Mouse (Mus musculus): ENCODE data around the gene Rnf181. TPM values are rescaled to one million over a fixed set of nuclear protein-coding genes. Genes with fewer than 3 reads are reported as not detected.

The Rnf181 gene
- polyA plus RNA-seq, 1 experiment from 2014 or later = 109 TPM

DNA sequence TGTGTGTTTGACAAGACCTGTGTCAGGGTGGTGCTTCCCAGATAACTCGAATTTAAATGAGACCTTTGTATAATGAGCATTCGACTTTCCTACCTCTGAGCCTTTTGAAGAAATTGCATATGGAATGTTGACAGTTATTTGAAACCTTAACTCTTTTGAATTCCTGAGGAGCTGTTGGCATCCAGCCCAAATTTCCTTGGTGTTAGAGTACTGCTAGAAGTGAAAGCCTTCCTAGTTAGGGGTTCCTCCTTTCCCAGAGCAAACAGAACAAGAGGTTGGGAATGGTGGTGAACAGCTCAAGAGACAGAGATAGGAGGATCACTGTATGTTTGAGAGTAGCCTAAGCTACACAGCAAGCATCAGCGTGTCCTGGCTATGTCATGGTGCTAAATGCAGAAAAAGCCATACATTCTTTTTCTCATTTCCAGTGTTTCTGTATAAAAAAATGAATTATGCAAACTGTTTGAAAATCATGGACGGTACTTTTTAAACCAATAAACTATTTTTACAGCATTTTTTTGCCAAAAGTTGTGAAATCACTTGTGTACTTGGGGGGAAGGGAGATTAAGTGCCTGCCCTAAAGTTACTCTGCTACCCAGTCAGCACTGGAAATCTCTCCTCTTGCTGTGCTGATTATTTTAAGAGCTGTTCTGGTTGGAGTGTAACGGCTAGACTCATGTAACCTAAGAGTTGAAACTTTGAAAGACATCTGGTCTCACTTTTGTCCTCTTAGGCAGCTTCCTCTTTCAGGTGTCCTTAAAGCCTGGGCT, 13.9 kb downstream of the Rnf181 start:
- no peak overlapping the region for H3K27ac ChIP-seq
- WGBS = 68% methylated on average over 5 of the region's 5 CpGs

GRCm38 (mm10) chr6:72350214-72350613, 16.5 kb downstream of the Rnf181 start:
- DNase-seq (ENCODE audit: low spot score) = no peak
- Histone ChIP-seq H3K4me1 (peaks cover 60% of the 10 kb centered on the region), H3K9me3 (replicated peaks) (no peaks in the 10 kb centered on the region), H3K27me3 (ENCODE audit: low read depth, poor library complexity, severe bottlenecking) (no peaks in the 10 kb centered on the region), H3K36me3 (peaks cover 34% of the 10 kb centered on the region), H3K4me3 (no peak overlapping the region), H3K27ac (no peak overlapping the region)
- 94% methylated on average over 2 of the region's 2 CpGs for WGBS

More for the DNA sequence above, 13.9 kb downstream of the Rnf181 start:
- Histone ChIP-seq H3K9me3 (replicated peaks) (no peaks in the 10 kb centered on the region), H3K27me3 (ENCODE audit: low read depth, poor library complexity, severe bottlenecking) (no peaks in the 10 kb centered on the region), H3K36me3 (peaks cover 42% of the 10 kb centered on the region), H3K4me3 (no peak overlapping the region), H3K4me1 (peaks cover 55% of the 10 kb centered on the region)
- DNase-seq (ENCODE audit: low spot score) = no peak

- DNase-seq (ENCODE audit: low spot score) = no peak
- no peak overlapping the region for H3K27ac ChIP-seq
- peaks cover 34% of the 10 kb centered on the region for H3K36me3 ChIP-seq
- H3K9me3 ChIP-seq (replicated peaks) = no peaks in the 10 kb centered on the region
- H3K27me3 ChIP-seq (ENCODE audit: low read depth, poor library complexity, severe bottlenecking) = no peaks in the 10 kb centered on the region
- peak overlapping the region; percentile 90 for H3K4me3 ChIP-seq
- 90% methylated on average over 10 of the region's 10 CpGs for WGBS
- H3K4me1 ChIP-seq = peaks cover 58% of the 10 kb centered on the region
Observed at GRCm38 (mm10) chr6:72348411-72348810, 18.3 kb downstream of the Rnf181 start.

DNA sequence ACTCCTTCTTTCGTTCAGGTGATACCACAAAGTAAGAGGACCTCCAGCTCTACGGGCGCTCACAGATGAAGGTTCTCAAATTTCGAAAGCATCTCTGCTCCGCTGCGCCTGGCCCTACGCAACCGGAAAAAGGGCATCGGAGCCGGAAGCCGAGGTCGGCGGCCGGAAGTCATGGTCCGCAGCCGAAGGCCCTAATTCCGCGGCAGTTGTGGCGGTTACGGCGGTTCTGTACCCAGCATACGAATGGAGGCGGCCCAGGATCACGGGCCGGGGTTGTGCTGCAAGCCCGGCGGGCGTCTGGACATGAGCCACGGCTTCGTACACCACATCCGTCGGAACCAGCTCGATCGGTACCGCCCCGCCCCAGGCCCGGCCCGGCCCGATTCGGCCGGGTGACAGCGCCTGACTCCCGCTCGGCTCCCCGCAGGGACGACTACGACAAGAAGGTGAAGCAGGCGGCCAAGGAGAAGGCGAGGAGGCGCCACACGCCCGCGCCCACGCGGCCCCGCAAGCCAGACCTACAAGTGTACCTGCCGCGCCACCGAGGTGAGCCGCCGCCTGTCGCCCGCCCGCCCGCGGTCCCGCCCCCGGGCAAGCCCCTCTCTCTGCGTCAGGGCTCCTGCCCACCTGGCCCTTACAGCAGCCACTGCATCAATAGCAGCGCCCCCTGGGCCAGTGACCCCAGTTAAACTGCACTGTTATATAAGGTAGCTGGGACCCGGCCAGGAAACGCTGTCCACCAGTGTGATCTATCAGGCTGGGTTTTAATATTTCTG, 19.4 kb downstream of the Rnf181 start, which contains the start of gene 0610030E20Rik:
TSS of gene 0610030E20Rik (plus strand) at position 152 of the 776 bp plus-strand sequence.
- peaks cover 49% of the 10 kb centered on the region for H3K4me1 ChIP-seq
- DNase-seq (ENCODE audit: low spot score) = peak; percentile 89
- under 1% methylated on average over 72 of the region's 72 CpGs for WGBS
- peaks cover 38% of the 10 kb centered on the region for H3K36me3 ChIP-seq
- peak within 1 kb of the TSS; percentile 93 for H3K27ac ChIP-seq
- H3K4me3 ChIP-seq = peak within 1 kb of the TSS; percentile 90
- H3K27me3 ChIP-seq (ENCODE audit: low read depth, poor library complexity, severe bottlenecking) = no peaks in the 10 kb centered on the region
- no peaks in the 10 kb centered on the region for H3K9me3 ChIP-seq (replicated peaks)

DNA sequence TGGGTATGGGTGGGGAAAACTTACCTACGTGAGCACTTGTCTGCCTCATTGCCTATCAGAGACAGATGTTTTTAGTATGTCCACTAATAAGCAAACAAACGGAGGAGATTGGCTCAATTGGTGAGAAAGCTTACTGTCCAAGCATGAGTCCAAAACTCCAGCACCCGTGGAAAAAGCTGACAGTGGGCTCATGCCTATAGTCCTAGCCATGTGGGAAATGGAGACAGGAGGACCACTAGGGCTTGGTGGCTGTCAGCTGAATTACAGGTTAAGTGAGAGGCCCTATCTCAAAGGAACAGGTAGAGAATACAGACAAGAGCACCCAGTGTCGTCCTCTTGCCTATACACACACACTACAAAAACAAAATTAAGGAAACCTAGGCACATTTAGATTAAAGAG, 20.5 kb downstream of the Rnf181 start:
- DNase-seq (ENCODE audit: low spot score) = no peak
- H3K4me1 ChIP-seq = peaks cover 52% of the 10 kb centered on the region
- peak overlapping the region; percentile 8; the same call in 1 of the 2 replicates for H3K4me3 ChIP-seq
- WGBS = 85% methylated on average over 4 of the region's 4 CpGs
- H3K27me3 ChIP-seq (ENCODE audit: low read depth, poor library complexity, severe bottlenecking) = no peaks in the 10 kb centered on the region
- H3K27ac ChIP-seq = no peak overlapping the region
- H3K36me3 ChIP-seq = peaks cover 41% of the 10 kb centered on the region
- H3K9me3 ChIP-seq (replicated peaks) = no peaks in the 10 kb centered on the region

DNA sequence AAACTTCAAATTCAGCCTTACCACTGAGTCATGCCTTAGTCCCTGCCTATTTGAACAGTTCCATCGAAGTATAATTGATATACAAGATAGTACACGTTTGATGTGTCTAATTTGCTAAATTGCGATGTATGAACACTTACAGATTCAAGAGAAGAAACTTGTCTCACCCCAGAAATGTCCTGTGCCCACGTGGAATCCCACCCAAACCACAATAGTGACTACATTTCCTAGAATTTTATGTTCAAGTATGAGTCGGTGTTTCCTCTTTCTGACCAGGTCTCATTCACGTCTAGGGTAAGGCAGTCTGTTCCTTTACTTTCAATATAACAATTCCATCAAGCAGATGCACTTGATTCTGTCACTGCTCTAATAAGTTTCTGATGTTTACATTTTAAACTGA, 21.1 kb downstream of the Rnf181 start:
- Histone ChIP-seq H3K27ac (peak overlapping the region; percentile 94; the same call in 1 of the 2 replicates), H3K4me1 (peaks cover 57% of the 10 kb centered on the region), H3K9me3 (replicated peaks) (no peaks in the 10 kb centered on the region), H3K27me3 (ENCODE audit: low read depth, poor library complexity, severe bottlenecking) (no peaks in the 10 kb centered on the region), H3K36me3 (peaks cover 41% of the 10 kb centered on the region), H3K4me3 (peak overlapping the region; percentile 98)
- WGBS = 52% methylated on average over 6 of the region's 6 CpGs
- DNase-seq (ENCODE audit: low spot score) = no peak

DNA sequence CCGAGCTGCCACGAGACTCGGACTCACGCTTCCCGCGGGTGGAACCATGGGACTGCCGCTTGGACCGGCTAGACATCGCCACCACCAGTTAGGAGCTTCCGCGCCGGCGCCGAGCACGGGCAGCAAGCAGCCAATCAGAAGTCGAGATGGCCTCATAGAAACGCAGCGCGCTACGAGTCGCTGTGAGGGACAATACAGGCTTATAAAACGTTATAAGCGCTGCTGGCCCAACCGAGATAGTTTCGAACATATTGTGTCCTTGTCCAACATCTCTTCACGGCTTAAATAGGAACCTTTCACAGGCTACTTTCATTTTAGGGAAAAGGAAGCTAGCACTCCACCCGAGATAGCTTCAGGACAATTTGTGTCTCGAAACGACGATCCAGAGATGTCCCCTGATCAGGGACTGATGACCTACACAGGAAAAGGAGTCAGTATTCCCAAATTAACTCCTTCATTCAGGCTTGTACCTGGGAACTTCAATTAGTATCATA, 21.6 kb downstream of the Rnf181 start, which contains the start of gene Usp39:
TSS of gene Usp39 (minus strand) at position 111 of the 494 bp plus-strand sequence.
- H3K36me3 ChIP-seq = peaks cover 40% of the 10 kb centered on the region
- H3K4me1 ChIP-seq = peaks cover 57% of the 10 kb centered on the region
- H3K9me3 ChIP-seq (replicated peaks) = no peaks in the 10 kb centered on the region
- no peaks in the 10 kb centered on the region for H3K27me3 ChIP-seq (ENCODE audit: low read depth, poor library complexity, severe bottlenecking)
- peak; percentile 93 for DNase-seq (ENCODE audit: low spot score)
- H3K4me3 ChIP-seq = peak within 1 kb of the TSS; percentile 98
- under 1% methylated on average over 30 of the region's 30 CpGs for WGBS
- peak within 1 kb of the TSS; percentile 94 for H3K27ac ChIP-seq

GRCm38 (mm10) chr6:72344396-72345073, 22.2 kb downstream of the Rnf181 start:
- Histone ChIP-seq H3K4me1 (peaks cover 57% of the 10 kb centered on the region), H3K4me3 (peak overlapping the region; percentile 98), H3K27ac (peak overlapping the region; percentile 94), H3K9me3 (replicated peaks) (no peaks in the 10 kb centered on the region), H3K27me3 (ENCODE audit: low read depth, poor library complexity, severe bottlenecking) (no peaks in the 10 kb centered on the region), H3K36me3 (peaks cover 40% of the 10 kb centered on the region)
- WGBS = under 1% methylated on average over 42 of the region's 42 CpGs
- no peak for DNase-seq (ENCODE audit: low spot score)

DNA sequence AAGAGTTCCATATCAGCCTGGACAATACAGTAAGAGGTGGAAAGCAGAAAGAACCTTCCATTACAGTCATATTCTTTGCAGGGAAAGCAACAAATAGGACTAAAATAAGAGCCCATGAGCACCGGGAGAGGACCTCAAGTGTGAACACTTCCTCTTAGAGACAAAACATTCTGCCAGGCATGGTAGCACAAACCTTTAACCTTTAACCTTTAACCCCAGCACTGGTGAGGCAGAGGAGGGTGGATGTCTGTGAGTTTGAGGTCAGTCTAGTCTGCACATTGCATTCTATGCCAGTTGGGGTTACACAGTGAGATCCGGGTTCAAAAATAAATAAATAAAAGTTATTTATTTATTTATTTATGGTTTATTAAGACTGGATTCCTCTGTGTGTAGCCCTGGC, 26.3 kb downstream of the Rnf181 start:
- Histone ChIP-seq H3K27ac (no peak overlapping the region), H3K27me3 (ENCODE audit: low read depth, poor library complexity, severe bottlenecking) (no peaks in the 10 kb centered on the region), H3K4me1 (peaks cover 30% of the 10 kb centered on the region), H3K4me3 (no peak overlapping the region), H3K9me3 (replicated peaks) (no peaks in the 10 kb centered on the region), H3K36me3 (peaks cover 69% of the 10 kb centered on the region)
- DNase-seq (ENCODE audit: low spot score) = no peak
- 75% methylated on average over 2 of the region's 2 CpGs for WGBS

DNA sequence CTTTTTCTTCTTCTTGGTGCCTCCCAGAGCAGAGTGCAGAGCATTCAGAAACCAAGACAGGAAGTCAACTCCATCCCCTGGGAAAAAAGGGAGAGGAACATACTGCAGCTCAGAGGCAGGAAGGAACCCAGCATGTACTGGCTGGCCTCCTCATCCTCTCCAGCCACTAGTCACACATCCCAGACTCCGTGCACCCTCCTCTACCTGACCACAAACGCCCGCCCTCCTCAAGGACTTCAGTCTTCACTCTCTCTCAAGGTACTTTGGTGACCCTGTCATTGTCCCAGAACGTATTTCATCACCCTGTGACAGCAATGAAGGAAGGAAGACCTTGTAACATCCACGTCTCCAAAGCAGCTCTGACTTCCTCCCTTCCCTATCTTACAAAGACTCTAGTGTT, 33.6 kb downstream of the Rnf181 start:
- H3K36me3 ChIP-seq = peaks cover 99% of the 10 kb centered on the region

DNA sequence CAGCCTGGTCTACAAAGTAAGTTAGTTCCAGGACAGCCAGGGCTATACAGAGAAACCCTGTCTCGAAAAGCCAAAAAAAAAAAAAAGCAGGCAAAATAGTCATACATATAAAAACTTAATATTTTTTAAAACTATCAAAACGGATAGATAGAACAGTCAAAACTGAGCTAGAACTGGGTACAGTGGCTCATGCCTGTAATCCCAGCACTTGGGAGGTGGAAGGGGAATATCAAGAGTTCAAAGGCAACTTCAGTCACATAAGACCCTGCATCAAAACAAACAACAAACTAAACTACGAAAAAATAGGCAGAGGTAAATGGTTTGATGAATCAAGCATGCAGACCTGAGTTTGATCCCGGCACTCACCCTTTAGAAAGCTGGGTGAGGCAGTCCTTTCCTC, 36.6 kb downstream of the Rnf181 start:
- H3K9me3 ChIP-seq (replicated peaks) = no peaks in the 10 kb centered on the region
- H3K4me3 ChIP-seq = no peak overlapping the region
- H3K36me3 ChIP-seq = peaks cover 99% of the 10 kb centered on the region
- 85% methylated on average over 4 of the region's 4 CpGs for WGBS
- no peaks in the 10 kb centered on the region for H3K4me1 ChIP-seq
- H3K27ac ChIP-seq = no peak overlapping the region
- DNase-seq (ENCODE audit: low spot score) = no peak
- H3K27me3 ChIP-seq (ENCODE audit: low read depth, poor library complexity, severe bottlenecking) = no peaks in the 10 kb centered on the region

More for the DNA sequence above, 33.6 kb downstream of the Rnf181 start:
- no peaks in the 10 kb centered on the region for H3K27me3 ChIP-seq (ENCODE audit: low read depth, poor library complexity, severe bottlenecking)
- H3K4me1 ChIP-seq = no peaks in the 10 kb centered on the region
- no peak overlapping the region for H3K27ac ChIP-seq
- whole genome bisulfite sequencing = 89% methylated on average over 5 of the region's 5 CpGs
- H3K4me3 ChIP-seq = no peak overlapping the region
- DNase-seq (ENCODE audit: low spot score) = no peak
- no peaks in the 10 kb centered on the region for H3K9me3 ChIP-seq (replicated peaks)

DNA sequence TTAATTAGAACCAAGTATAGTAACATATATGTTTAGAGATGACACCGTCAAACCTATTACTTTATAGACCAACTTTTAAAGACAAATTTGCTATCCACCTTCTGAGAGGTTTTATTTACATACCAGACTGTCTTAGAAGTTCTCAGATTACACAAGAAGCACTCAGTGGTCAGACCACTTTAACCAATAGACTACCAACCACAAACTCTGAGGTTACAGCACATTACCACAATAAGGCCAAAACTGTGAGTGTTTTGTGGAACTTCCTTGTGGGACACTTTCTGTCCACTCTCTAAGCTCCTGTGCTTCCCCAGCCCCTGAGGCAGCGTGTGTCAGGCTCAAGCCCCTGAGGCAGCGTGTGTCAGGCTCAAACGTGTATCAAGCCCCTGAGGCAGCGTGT, 37.7 kb downstream of the Rnf181 start:
- H3K4me1 ChIP-seq = no peaks in the 10 kb centered on the region
- no peaks in the 10 kb centered on the region for H3K9me3 ChIP-seq (replicated peaks)
- H3K27me3 ChIP-seq (ENCODE audit: low read depth, poor library complexity, severe bottlenecking) = no peaks in the 10 kb centered on the region
- no peak for DNase-seq (ENCODE audit: low spot score)
- H3K4me3 ChIP-seq = no peak overlapping the region
- no peak overlapping the region for H3K27ac ChIP-seq
- 92% methylated on average over 5 of the region's 5 CpGs for WGBS
- H3K36me3 ChIP-seq = peaks cover 99% of the 10 kb centered on the region
